Mouse (Mus musculus) cerebellum, adult 9-11 months (tissue): ENCODE data around the gene Ccnyl1.

Experiments used
- DNase-seq: peaks from one replicate; pipeline ENCODE4 v3.0.0; 2022

Ccnyl1 gene

DNA sequence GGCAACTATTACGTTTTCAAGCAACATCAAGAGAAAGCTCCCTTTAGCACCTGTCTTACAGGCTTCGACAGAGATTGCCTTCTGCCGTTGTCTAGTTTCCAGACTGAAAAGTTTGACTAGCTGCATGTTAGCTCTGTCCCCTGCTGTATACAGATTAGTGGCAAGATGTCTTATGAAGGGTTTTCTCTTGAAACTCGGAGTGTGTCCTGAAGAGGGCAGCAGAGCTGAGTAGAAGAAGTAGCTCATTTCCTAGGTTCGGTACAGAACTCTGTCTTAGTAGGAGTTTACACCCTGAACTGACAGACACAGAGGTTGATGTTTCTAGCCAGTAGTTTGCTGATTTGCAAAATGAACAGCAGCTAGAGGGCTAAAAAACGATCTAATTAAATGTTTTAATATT, 15.0 kb downstream of the Ccnyl1 start:
- DNase-seq = peak; percentile 48

DNA sequence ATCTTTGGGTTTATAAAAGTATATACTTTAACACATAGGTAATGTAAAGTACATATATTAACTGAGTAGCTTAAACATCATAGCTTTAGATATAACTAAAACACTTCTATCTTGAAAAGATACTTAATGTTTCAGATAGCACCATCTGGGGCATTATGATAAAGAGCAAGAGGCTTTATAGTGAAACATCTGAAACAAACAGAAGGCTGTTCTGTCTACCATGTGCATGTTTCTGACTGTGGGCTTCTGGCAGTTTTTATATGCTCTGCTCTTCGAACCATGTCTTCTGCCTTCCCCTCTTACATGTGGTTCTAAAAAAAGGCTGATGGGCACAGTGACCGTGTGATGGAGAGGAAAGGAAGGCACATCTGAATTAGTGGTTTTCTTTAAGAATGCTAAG, 16.4 kb downstream of the Ccnyl1 start:
- no peak for DNase-seq

DNA sequence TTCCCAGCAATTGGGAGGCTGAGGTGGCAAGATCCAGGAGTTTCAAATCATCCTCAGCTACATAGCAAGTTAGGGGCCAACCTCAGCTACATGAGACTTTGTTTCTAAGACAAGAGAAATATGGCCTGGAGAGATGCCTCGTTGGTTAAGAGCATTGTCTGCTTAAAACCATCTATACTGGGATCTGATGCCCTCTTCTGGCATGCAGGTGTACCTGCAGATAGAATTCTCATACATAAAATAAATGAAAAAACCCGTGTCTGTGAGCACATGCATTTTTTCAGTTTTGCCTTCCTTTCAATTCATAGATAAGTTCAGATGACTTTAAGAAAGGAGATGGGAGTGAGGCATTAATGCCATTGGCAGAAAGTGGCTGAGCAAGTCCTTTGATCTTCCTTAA, 19.6 kb downstream of the Ccnyl1 start:
- DNase-seq = no peak

- no peak for DNase-seq
Observed at GRCm38 (mm10) chr1:64712006-64712760, 21.9 kb downstream of the Ccnyl1 start.

DNA sequence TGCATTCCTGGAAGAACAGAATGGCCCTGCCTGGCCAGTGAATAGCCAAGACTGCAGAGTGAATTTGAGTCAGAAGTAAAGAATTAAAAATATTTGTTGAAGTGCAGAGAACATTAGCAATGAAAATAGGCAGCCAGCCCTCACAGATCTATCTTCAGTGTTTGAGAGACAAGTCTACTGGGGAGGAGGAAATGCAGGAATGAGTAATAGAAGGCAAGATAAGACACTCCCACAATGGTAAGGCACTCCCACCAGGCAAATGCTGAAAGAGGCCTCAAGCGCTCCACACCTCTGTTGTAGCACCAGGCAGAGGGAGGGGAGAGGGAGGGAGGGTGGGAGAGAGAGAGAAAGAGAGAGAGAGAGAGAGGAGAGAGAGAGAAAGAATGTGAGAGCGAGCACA, 25.2 kb downstream of the Ccnyl1 start:
- DNase-seq = no peak

DNA sequence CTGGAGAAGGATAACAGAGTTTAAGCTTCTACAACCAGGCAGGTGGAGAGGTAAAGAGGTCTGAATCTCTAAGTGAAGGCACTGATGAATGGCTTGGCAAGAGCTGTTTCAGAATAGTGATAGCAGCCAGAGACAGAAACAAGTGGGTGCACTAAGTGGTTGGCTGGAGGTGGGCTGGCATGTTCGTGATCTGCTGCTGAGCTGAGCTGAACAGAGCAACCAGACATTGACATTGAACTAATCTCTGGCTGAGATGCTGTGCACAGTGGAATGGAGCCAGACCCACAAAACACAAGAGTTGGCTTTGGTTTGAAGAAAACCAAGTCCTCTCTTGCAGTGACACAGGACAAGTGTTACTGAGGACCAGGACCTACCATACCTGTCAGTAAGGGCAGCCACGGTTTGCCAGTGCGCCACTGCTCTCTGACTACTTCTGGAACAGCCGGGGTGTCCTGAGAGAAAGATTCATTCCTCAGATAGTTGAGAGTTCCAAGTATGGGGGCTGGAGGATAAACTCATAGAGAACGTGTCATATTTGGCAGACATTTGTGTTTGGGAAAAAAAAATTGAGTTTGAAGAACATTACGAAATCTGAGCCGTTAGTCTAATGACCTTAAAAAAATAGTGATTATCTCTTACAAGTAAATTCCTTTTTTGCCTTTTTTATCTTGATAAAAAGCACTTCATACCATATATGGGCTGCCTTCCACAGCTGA, 26.5 kb downstream of the Ccnyl1 start:
- no peak for DNase-seq

DNA sequence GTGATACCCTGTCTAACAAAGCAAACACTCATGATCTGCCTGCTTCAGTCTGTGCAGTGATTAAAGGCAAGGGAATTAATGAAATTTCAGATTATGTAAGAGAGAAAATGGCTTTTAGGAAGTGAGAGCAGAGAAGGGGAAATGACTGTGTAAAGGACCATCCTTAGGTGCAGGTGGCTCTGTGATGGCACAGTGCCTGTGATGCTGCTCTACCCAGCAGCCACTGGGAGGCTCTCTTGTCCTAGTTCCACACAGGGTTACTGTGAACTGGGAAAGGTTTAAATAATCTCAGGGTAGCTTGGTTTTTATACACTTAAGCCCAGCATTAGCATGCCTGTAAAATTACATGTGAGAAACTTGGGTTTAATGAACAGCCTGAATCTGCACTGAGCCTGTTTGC, 27.2 kb downstream of the Ccnyl1 start:
- peak; percentile 44 for DNase-seq

GRCm38 (mm10) chr1:64721034-64721587, 30.9 kb downstream of the Ccnyl1 start:
- DNase-seq = no peak

DNA sequence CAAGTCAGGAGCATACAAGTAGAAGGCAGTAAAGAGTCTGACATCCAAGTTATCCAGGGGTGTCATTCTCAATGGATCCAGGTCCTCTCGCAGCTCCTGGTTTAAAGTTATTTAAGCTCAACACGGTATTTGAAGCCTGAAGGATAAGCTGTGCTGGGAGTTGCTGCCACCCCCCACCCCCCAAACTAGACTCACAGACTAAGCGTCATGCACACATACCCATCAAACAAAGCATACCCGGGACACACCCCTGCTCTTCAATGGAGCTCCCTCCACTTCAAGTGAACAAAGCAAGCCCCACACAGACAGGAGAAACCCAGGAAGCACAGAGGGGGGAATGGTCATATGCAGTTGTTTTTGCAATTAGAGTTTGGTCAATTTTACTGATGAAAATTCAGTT, 39.8 kb downstream of the Ccnyl1 start:
- no peak for DNase-seq

DNA sequence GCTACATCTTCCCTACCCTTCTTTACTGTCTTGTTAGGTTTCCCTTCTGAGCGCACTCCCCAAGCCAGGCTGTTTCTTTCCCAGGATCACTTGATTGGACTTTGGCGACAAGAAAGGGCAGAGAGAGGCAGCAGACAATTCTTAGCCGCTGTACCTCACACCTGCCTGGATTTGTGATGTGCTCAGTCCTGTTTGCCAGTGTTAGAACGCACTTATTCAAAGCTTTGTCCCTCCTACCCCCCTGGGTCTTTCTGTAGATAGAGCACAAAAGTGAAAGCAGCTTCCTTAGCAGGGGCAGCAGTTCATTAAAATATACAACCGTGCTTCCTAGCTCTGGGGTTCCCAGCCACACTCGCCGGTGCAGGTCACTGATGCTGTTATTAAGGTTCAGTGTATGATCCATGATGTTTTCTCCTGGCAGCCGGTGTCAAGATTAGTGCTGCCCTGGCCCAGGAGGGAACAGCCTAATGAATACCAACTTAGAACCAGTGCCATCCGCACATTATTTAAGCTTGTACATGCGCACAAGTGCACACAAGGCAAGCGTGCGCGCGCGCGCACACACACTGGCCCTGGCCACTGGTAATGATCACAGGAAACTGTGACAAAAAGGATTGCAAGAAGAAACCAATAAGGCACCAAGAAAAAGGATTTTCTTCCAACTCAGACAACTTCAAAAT, 41.2 kb downstream of the Ccnyl1 start:
- no peak for DNase-seq

DNA sequence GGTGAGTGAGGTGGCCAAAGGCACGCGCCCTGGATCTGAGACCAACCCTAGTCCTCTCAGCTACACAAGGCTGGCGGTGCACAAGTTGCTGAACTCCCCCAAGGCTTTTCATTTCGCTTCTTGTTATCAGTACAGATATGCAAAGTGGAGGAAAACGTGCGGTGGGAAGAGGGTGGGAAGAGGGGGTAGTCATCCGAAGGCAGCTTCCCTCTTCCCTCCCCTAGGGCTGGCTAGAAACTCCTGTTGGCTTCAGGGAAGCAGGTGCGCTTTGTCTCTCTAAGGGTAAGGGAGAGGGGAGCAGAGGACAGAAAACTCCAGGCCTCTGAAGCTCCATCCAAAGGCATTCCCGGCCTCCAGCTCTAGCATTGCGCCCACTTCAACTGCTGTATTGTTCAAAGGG, 41.9 kb downstream of the Ccnyl1 start:
- no peak for DNase-seq

DNA sequence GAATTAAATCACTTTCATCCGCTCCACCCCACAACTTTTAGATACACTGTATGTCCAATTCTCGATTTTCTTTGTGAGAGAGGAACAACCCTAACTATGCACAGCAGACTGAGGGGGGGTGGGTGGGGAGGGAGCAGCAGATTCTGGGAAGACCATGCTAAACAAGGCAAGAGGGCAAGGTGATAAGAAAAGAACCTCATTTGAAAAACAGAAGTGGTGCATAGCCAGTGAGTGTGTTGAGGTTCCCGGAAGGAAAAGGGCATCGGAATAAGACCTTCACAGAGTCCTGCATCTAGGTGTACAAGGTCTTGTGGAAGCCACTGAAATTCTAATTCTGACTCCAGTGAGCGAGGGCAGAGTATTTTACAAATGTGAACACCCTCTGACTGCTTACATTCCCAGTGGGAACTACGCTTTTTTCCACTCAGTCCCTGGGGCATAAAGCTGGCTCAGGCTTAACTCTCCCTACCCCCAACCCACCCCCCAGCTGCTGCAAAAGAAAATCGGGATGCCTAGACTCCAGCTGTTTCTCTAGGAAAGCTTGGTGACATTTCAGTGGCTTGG, 42.5 kb downstream of the Ccnyl1 start:
- DNase-seq = no peak

GRCm38 (mm10) chr1:64733453-64734245, 43.4 kb downstream of the Ccnyl1 start:
- DNase-seq = no peak

- DNase-seq = peak; percentile 40
Observed at GRCm38 (mm10) chr1:64734771-64735750, 44.8 kb downstream of the Ccnyl1 start.

DNA sequence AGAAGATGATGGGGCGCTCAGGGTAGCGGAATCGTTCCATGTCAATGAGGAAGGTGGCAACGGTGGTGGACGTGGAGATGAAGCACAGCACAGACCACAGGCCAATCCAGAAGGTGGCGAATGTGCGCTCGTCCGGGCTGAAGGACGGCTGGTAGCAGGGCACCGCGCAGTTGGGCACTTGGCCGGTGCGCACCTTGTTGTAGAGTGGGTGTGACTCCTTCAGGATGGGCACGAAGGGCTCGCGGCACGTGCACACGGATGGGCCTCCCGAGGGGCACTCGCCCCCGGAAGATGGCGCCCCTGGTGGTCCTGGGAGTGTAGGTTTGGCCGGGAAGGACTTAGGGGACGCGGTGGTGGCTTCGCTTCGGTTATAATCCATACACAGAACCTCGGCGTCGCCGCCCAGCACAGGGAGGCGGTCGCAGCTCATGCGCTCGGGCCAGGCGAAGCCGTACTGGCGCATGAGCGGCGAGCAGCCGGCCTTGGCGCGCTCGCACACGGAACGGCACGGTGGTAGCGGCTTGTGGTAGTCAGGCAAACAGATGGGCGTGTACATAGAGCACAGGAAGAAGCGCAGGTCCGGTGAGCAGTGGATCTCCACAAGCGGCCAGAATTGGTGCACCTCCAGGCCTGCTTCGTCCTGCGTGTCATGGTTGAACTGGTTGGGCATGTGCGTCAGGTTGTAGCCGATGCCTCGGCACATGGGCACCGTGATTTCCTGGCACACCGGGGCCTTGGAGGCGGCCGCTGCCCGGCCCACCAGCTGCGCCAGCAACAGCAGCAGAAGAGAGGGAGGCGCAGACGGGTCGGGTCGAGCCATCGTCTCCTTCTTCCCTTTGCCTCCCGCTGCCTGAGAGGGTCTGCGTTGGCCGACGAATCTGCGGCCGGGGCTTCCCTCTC, 45.8 kb downstream of the Ccnyl1 start:
- DNase-seq = peak; percentile 45

- DNase-seq = peak; percentile 48
Observed at GRCm38 (mm10) chr1:64736681-64737501, 46.6 kb downstream of the Ccnyl1 start.

DNA sequence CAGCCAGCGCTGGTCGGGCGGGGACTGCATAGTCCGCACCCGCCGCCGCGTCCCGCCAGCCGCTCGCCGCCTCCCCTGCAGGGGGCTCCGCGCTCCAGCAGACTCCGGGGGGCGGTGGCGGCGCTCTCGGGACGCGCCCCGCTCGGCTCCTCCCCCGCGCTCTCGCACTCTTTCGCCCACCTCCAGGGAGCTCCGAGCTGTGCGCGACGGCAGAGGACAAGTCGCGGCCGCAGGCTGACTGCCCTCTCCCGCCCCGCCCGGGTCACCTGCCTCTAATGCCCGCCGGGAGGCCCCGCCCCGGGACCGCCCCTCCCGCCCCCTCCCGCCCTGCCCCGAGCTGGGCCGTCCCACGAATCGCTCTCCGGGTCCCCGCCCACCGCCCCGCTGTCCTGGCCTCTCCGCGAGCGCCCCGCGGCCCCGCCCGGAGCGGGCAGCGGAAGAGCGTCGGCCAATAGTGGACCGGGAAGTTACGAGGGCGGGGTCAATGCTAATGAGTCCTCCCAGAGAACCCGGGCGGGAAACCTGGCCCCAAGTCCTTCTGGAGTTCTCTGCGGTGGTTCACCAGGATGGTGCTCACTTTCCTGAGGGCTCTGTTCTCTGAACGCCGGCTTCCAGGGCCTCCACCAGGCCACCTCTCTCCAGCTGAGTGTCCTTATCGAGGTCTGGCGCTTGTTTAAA, 47.4 kb downstream of the Ccnyl1 start, which contains the start of gene Fzd5:
Gene Fzd5 (minus strand): TSS at position 250 of the 678 bp plus-strand sequence.
- peak; percentile 86 for DNase-seq

DNA sequence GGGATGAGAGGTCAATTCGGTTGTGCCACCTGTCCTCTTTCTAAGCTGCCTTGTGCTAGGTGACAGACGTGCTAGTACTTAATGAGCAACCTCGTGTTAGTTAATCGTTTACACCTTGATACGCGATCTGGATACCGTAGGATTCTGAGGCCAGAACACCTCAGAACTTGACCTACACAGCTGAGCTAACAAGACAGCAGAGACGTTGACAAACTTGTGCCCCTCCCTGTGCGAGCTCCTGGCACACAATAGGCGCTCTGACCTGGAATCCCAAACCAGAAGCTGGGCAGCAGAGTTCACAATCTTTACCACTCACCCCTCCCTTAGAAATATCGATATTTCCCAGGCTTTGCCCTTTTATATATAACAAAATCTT, 47.9 kb downstream of the Ccnyl1 start:
- DNase-seq = no peak
